17 mouse cellular contexts compared by ENCODE assay signal in genomic region chr7:37393071-37393470, GRCm38 (mm10).
DNase-seq lines count a peak whose midpoint lies in the region; ATAC-seq and TF ChIP-seq lines count a peak whose summit lies in the region.
"Had no signal": no experiment of that assay in that cellular context is flagged by ENCODE, and none has a peak within 500 bp of the region (broad histone marks: within the 10 kb centered on the region; RNA-seq: fewer than 3 reads in every experiment).

No protein-coding gene starts in this region.

- intact Hi-C loops in left cerebral cortex, postnatal 4 days (cut with DNase I) = no loop called here
- intact Hi-C loops in left cerebral cortex, adult 2 months (cut with DNase I) = no loop called here

- DNase-seq in forebrain, embryonic 14.5 days (ENCODE audit: low spot score) = no peak
- DNase-seq in left cerebral cortex, postnatal 4 days = peak; percentile 66
- no peak for DNase-seq in left cerebral cortex, adult 2 months (ENCODE audit: extremely low spot score in 1 of 2, low spot score in 2 of 2)
- DNase-seq in brain, embryonic 14.5 days (ENCODE audit: low read depth) = peak; percentile 51
- DNase-seq in cerebellum, postnatal 10 days = peak; percentile 84 to 87
- no peak for DNase-seq in kidney, postnatal 10 days
- no peak for DNase-seq in urinary bladder, postnatal 36 days (ENCODE audit: low spot score in 2 of 2)
- DNase-seq: adrenal gland, postnatal 25 days; B cell, adult 2 months; embryo, embryonic 11 days; gastrocnemius, postnatal 25 days; liver; thymus, postnatal 36 days had no signal

- H3K36me3 ChIP-seq in forebrain, embryonic 14.5 days (ENCODE audit: control insufficient read depth, insufficient read depth, low read length) = no peaks in the 10 kb centered on the region
- H3K36me3 ChIP-seq in forebrain, embryonic 12.5 days (replicated peaks) = no peaks in the 10 kb centered on the region
- H3K36me3 ChIP-seq: heart, embryonic 15.5 days had no signal

- no peaks in the 10 kb centered on the region for H3K9me3 ChIP-seq in forebrain, embryonic 14.5 days (replicated peaks; ENCODE audit: control insufficient read depth, low read length)
- no peaks in the 10 kb centered on the region for H3K9me3 ChIP-seq in forebrain, embryonic 12.5 days
- H3K9me3 ChIP-seq: heart, embryonic 15.5 days had no signal

- H3K4me2 ChIP-seq in forebrain, embryonic 14.5 days (ENCODE audit: low read length) = no peak overlapping the region
- no peak overlapping the region for H3K4me2 ChIP-seq in forebrain, embryonic 12.5 days
- H3K4me2 ChIP-seq: heart, embryonic 15.5 days had no signal

- no peak for ATAC-seq in forebrain, embryonic 14.5 days
- no peak for ATAC-seq in forebrain, embryonic 12.5 days (ENCODE audit: low FRiP score)
- ATAC-seq: intestine, postnatal 0 days; lung, postnatal 0 days had no signal

- H3K27me3 ChIP-seq in forebrain, embryonic 14.5 days (replicated peaks; ENCODE audit: control insufficient read depth, insufficient read depth, low read length) = no peaks in the 10 kb centered on the region
- H3K27me3 ChIP-seq in forebrain, embryonic 12.5 days = no peaks in the 10 kb centered on the region
- H3K27me3 ChIP-seq: heart, embryonic 15.5 days had no signal

- peak overlapping the region; percentile 21; the same call in 1 of the 2 replicates for H3K27ac ChIP-seq in forebrain, embryonic 14.5 days (ENCODE audit: low read depth, low read length)
- H3K27ac ChIP-seq in forebrain, embryonic 12.5 days = no peak overlapping the region
- H3K27ac ChIP-seq in left cerebral cortex, adult 2 months = no peak overlapping the region
- H3K27ac ChIP-seq: heart, embryonic 15.5 days had no signal

- H3K4me3 ChIP-seq in forebrain, embryonic 14.5 days (ENCODE audit: low read depth, low read length) = no peak overlapping the region
- no peak overlapping the region for H3K4me3 ChIP-seq in forebrain, embryonic 12.5 days (replicated peaks)
- no peak overlapping the region for H3K4me3 ChIP-seq in left cerebral cortex, adult 2 months
- H3K4me3 ChIP-seq: heart, embryonic 15.5 days had no signal

- WGBS in forebrain, embryonic 14.5 days = 63% methylated on average over 3 of the region's 3 CpGs
- 81% methylated on average over 3 of the region's 3 CpGs for WGBS in forebrain, embryonic 12.5 days

- H3K9ac ChIP-seq in forebrain, embryonic 14.5 days (ENCODE audit: low read length) = no peak overlapping the region
- H3K9ac ChIP-seq in forebrain, embryonic 12.5 days = no peak overlapping the region
- H3K9ac ChIP-seq: heart, embryonic 15.5 days had no signal

- no peak for TF ChIP-seq CTCF in left cerebral cortex, adult 2 months (IDR thresholded peaks at IDR 0.05)
- TF ChIP-seq CTCF in brain, embryonic 14.5 days (IDR thresholded peaks at IDR 0.05; ENCODE audit: borderline replicate concordance, extremely low read depth, insufficient read depth, insufficient read length) = no peak

- H3K4me1 ChIP-seq in forebrain, embryonic 14.5 days (ENCODE audit: control insufficient read depth, insufficient read depth, low read length) = peaks cover 4% of the 10 kb centered on the region; the same call in 1 of the 2 replicates
- peaks cover 19% of the 10 kb centered on the region for H3K4me1 ChIP-seq in forebrain, embryonic 12.5 days

- no peak for TF ChIP-seq POLR2A in brain, embryonic 14.5 days (IDR thresholded peaks at IDR 0.05; ENCODE audit: borderline replicate concordance, extremely low read depth, insufficient read depth, insufficient read length, poor library complexity, severe bottlenecking)

Comparison
In these comparisons a context has a peak if more than half of its experiments do, and no peak if none do; other contexts are left out.
1. DNase-seq: peak in left cerebral cortex, postnatal 4 days (single experiment), brain, embryonic 14.5 days (single experiment) and cerebellum, postnatal 10 days (2 of 2); none in forebrain, embryonic 14.5 days (single experiment), left cerebral cortex, adult 2 months (0 of 2), kidney, postnatal 10 days (single experiment) and urinary bladder, postnatal 36 days (0 of 2).